Mouse (Mus musculus): ENCODE measurements around the gene Fam43a. TPM values are rescaled to one million over a fixed set of nuclear protein-coding genes. Genes with fewer than 3 reads are reported as not detected.

The Fam43a gene
- total and polyA plus RNA-seq, 3 experiments, result 82.1 to 121 (median 106) TPM

DNA sequence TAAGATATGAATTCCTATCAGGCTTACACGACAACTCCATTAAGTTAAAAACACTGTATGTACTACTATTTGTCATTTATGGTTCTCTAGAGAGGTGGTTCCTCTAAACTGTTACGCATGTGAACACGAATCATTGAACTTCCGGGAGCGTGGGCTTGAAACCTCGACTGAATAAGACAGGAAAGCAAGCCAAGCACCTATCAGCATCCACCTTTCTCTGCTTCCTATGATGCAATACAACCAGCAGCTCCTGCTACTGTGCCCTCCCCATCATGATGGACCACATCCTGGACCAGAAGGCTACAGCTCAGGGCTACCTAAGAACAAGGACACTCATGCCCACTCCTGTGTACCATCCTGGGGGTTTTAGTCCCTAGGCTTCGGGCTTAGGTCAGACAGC lies 24.1 kb downstream of the Fam43a start:
- no peak for DNase-seq (ENCODE audit: extremely low read depth)
- in situ Hi-C loops (cut with MboI; ENCODE audit: low pct_ligation_motif_present, low pct_unique_long_range_greater_than_20kb, low sequenced_read_pairs), result no loop called here

DNA sequence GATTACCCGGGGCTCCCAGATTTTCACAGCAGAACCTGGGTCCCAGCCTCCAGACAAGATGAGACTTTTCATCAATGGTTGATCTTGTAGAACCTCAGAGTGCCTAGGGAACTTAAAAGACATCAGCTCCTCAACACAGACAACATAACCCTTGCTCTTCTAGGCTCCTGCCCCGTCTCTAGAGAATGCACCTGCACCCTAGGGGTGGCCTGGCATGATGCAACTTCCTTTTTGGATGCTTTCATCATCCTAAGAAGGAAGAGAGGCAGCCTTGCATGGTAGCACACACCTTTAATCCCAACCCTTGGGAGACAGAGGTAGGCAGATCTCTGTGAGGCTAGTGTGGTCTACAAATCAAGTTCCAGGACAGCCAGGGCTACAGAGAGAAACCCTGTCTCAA lies 25.1 kb downstream of the Fam43a start:
- Histone ChIP-seq H3K4me3 (replicated peaks in 1 of 3; ENCODE audit: low read depth in 2 of 3, low read length in 2 of 3, poor library complexity in 1 of 3) (no peak overlapping the region), H3K9me3 (replicated peaks; ENCODE audit: low read length) (no peaks in the 10 kb centered on the region), H3K27ac (ENCODE audit: insufficient read depth, low read depth) (no peak overlapping the region; the same call in 1 of the 2 replicates), H3K79me2 (replicated peaks; ENCODE audit: control insufficient read depth, extremely low read depth, insufficient read depth, poor library complexity, severe bottlenecking) (no peaks in the 10 kb centered on the region), H3K36me3 (replicated peaks in 1 of 2; ENCODE audit: control insufficient read depth in 1 of 2, insufficient read depth in 1 of 2, low read length in 1 of 2) (no peaks in the 10 kb centered on the region), H3K4me2 (ENCODE audit: insufficient read depth, low read depth, poor library complexity, severe bottlenecking) (peak overlapping the region; percentile 10; the same call in 1 of the 2 replicates), H3K9ac (ENCODE audit: insufficient read depth, low read depth) (0 out of 2 replicates have a peak overlapping the region, but pooled peaks have one; percentile 10), H3K4me1 (ENCODE audit: control insufficient read depth in 1 of 2, insufficient read depth in 2 of 2) (peaks cover 12 to 45% of the 10 kb centered on the region in 2 experiments), H3K27me3 (replicated peaks) (no peaks in the 10 kb centered on the region)
- dilution Hi-C loops (cut with MboI; ENCODE audit: extremely low pct_ligation_motif_present, extremely low pct_unique_long_range_greater_than_20kb, low sequenced_read_pairs), result no loop called here
- in situ Hi-C loops (cut with MboI; ENCODE audit: low pct_ligation_motif_present, low pct_unique_long_range_greater_than_20kb, low sequenced_read_pairs), result no loop called here
- DNase-seq (ENCODE audit: extremely low read depth), result peak; percentile 77
- peak; percentile 72 for TF ChIP-seq ETS1 (conservative IDR thresholded peaks at IDR 0.05; ENCODE audit: low read depth, low read length)
- TF ChIP-seq USF1 (IDR thresholded peaks at IDR 0.05; ENCODE audit: low read depth, low read length), result no peak
- no peak for TF ChIP-seq E2F4 (IDR thresholded peaks at IDR 0.05; ENCODE audit: insufficient replicate concordance, low read depth, low read length)
- no peak for TF ChIP-seq CHD2 (IDR thresholded peaks at IDR 0.05; ENCODE audit: low read length)
- TF ChIP-seq HCFC1 (IDR thresholded peaks at IDR 0.05; ENCODE audit: low read depth, low read length), result peak; percentile 35
- peak; percentile 60; the same call in 1 of the 2 replicates for TF ChIP-seq MEF2A (IDR thresholded peaks at IDR 0.05; ENCODE audit: borderline replicate concordance, low read depth, low read length)
- TF ChIP-seq NELFE (IDR thresholded peaks at IDR 0.05; ENCODE audit: low read depth, low read length), result 0 out of 2 replicates have a peak, but pooled peaks have one; percentile 31
- TF ChIP-seq POLR2A (IDR thresholded peaks at IDR 0.05; ENCODE audit: low read depth, low read length), result peak; percentile 34; the same call in 1 of the 2 replicates
- no peak for TF ChIP-seq ZC3H11A (IDR thresholded peaks at IDR 0.05; ENCODE audit: low read depth, low read length)
- peak; percentile 55; the same call in 1 of the 2 replicates for TF ChIP-seq EP300 (IDR thresholded peaks at IDR 0.05; ENCODE audit: low read length)
- peak; percentile 46; the same call in 1 of the 2 replicates for TF ChIP-seq MYC (IDR thresholded peaks at IDR 0.05; ENCODE audit: low read depth, low read length)
- peak; percentile 66; the same call in 1 of the 2 replicates for TF ChIP-seq TCF12 (IDR thresholded peaks at IDR 0.05; ENCODE audit: low read depth, low read length)

More for the DNA sequence above, 24.1 kb downstream of the Fam43a start:
- no peaks in the 10 kb centered on the region for H3K9me3 ChIP-seq (replicated peaks; ENCODE audit: low read length)
- no peaks in the 10 kb centered on the region for H3K36me3 ChIP-seq (replicated peaks in 1 of 2; ENCODE audit: control insufficient read depth in 1 of 2, insufficient read depth in 1 of 2, low read length in 1 of 2)
- no peak overlapping the region for H3K27ac ChIP-seq (ENCODE audit: insufficient read depth, low read depth)
- no peak overlapping the region for H3K4me2 ChIP-seq (ENCODE audit: insufficient read depth, low read depth, poor library complexity, severe bottlenecking)
- TF ChIP-seq E2F4 (IDR thresholded peaks at IDR 0.05; ENCODE audit: insufficient replicate concordance, low read depth, low read length) (no peak), MAZ (IDR thresholded peaks at IDR 0.05; ENCODE audit: low read depth, low read length) (no peak), ZKSCAN1 (IDR thresholded peaks at IDR 0.05; ENCODE audit: borderline replicate concordance, low read depth, low read length) (no peak), MEF2A (IDR thresholded peaks at IDR 0.05; ENCODE audit: borderline replicate concordance, low read depth, low read length) (no peak), HCFC1 (IDR thresholded peaks at IDR 0.05; ENCODE audit: low read depth, low read length) (no peak), NELFE (IDR thresholded peaks at IDR 0.05; ENCODE audit: low read depth, low read length) (no peak), NRF1 (IDR thresholded peaks at IDR 0.05; ENCODE audit: low read depth, low read length) (no peak), JUN (IDR thresholded peaks at IDR 0.05; ENCODE audit: insufficient read depth, low read depth, low read length) (no peak), USF2 (conservative IDR thresholded peaks at IDR 0.05; ENCODE audit: low read depth, low read length) (no peak)
- dilution Hi-C loops (cut with MboI; ENCODE audit: extremely low pct_ligation_motif_present, extremely low pct_unique_long_range_greater_than_20kb, low sequenced_read_pairs), result no loop called here
- H3K9ac ChIP-seq (ENCODE audit: insufficient read depth, low read depth), result no peak overlapping the region
- H3K4me3 ChIP-seq (replicated peaks in 1 of 3; ENCODE audit: low read depth in 2 of 3, low read length in 2 of 3, poor library complexity in 1 of 3), result no peak overlapping the region
- H3K27me3 ChIP-seq (replicated peaks), result no peaks in the 10 kb centered on the region
- H3K4me1 ChIP-seq (ENCODE audit: control insufficient read depth in 1 of 2, insufficient read depth in 2 of 2), result peaks cover 12 to 40% of the 10 kb centered on the region in 2 experiments
- no peaks in the 10 kb centered on the region for H3K79me2 ChIP-seq (replicated peaks; ENCODE audit: control insufficient read depth, extremely low read depth, insufficient read depth, poor library complexity, severe bottlenecking)

Data from CH12.LX (cell line).